Comparison of ENCODE assay signal across 8 mouse cellular contexts in the genomic region with DNA sequence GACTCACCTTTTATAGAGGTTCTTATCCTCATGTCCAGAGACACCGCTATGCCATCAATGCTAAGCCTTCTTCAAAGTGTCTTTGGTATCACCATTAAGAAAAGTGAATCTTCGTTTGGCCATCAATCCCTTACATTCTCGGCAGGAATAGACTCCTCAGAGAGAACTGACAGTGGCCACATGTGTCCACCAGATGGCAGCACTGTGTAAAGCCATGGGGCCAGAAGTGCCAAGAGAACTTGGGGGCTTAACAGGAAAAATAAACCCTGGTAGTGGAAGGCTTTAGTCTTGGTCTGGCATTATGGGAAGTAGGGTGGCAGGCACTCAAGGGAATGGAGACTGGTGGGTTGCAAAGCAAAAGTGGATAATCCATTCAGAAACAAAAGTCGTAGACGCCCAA. TPM values are rescaled to one million over a fixed set of nuclear protein-coding genes. Genes with fewer than 3 reads are reported as not detected.
DNase-seq lines count a peak whose midpoint lies in the region; ATAC-seq and TF ChIP-seq lines count a peak whose summit lies in the region.

No protein-coding gene starts in this region.

- H3K27ac ChIP-seq in heart, embryonic 12.5 days (ENCODE audit: poor library complexity, severe bottlenecking): no peak overlapping the region
- no peak overlapping the region for H3K27ac ChIP-seq in cerebellum, adult 2 months (ENCODE audit: insufficient read depth, low read length)

- H3K4me3 ChIP-seq in heart, embryonic 12.5 days: no peak overlapping the region
- H3K4me3 ChIP-seq in cerebellum, adult 2 months (replicated peaks; ENCODE audit: insufficient read depth, low read depth, low read length): no peak overlapping the region

- peak; percentile 62 to 86 for DNase-seq in heart, adult 18-20 months
- peak; percentile 56 for DNase-seq in ES-CJ7 (ENCODE audit: low read depth, low spot score)
- peak; percentile 53 to 69 for DNase-seq in cerebellum, adult 2 months
- peak; percentile 18 for DNase-seq in gastrocnemius, postnatal 25 days
- peak; percentile 59 for DNase-seq in layer of hippocampus, adult 9-10 months (ENCODE audit: low spot score)
- peak; percentile 64 to 79 for DNase-seq in lung, postnatal 4 days
- DNase-seq in thymus, postnatal 0 days (ENCODE audit: low spot score): peak; percentile 25

- H3K36me3 ChIP-seq in heart, embryonic 12.5 days: no peaks in the 10 kb centered on the region

- TF ChIP-seq CTCF in cerebellum, adult 2 months (IDR thresholded peaks at IDR 0.05; ENCODE audit: borderline replicate concordance, insufficient read depth, low read depth, low read length): peak; percentile 84

- H3K4me2 ChIP-seq in heart, embryonic 12.5 days: no peak overlapping the region

- no peak for TF ChIP-seq POLR2A in cerebellum, adult 2 months (IDR thresholded peaks at IDR 0.05; ENCODE audit: borderline replicate concordance, insufficient read depth, low read length)

- no peak for ATAC-seq in heart, embryonic 12.5 days (ENCODE audit: insufficient number of reproducible peaks, low FRiP score)

- H3K27me3 ChIP-seq in heart, embryonic 12.5 days (replicated peaks): peaks cover 30% of the 10 kb centered on the region
- no peaks in the 10 kb centered on the region for H3K27me3 ChIP-seq in cerebellum, adult 2 months (ENCODE audit: control insufficient read depth, insufficient read depth, low read length)

- no peak overlapping the region for H3K9ac ChIP-seq in heart, embryonic 12.5 days

- WGBS in heart, embryonic 12.5 days: 45% methylated on average over 5 of the region's 5 CpGs
- 56% methylated on average over 5 of the region's 5 CpGs for WGBS in cerebellum, adult 2 months

- H3K9me3 ChIP-seq in heart, embryonic 12.5 days (replicated peaks): no peaks in the 10 kb centered on the region

- peaks cover 8% of the 10 kb centered on the region for H3K4me1 ChIP-seq in heart, embryonic 12.5 days (replicated peaks)
- H3K4me1 ChIP-seq in cerebellum, adult 2 months (ENCODE audit: control insufficient read depth, insufficient read depth, low read length): no peaks in the 10 kb centered on the region; the same call in none of the 2 replicates

RNA-seq across cellular contexts. Expression of a gene that starts 2.3 kb away (rescaled TPM):
- 10 to 100 TPM; 11.2 to 12.5 TPM for total RNA-seq in heart, adult 18-20 months (2021)
- 11.1 and 11.5 TPM in 2 replicates for polyA plus RNA-seq in heart, embryonic 12.5 days (2016; fragmentation: Nextera tagmentation; extraction: Ambion mirVana)
- 21.9 and 25.3 TPM in 2 replicates for polyA plus RNA-seq in cerebellum, adult 2 months (2012; rRNA removed)
- total RNA-seq in gastrocnemius, postnatal 25 days (2021): 1 to 10 TPM; 4.1 to 5.2 TPM
- 13.4 and 13.9 TPM in 2 replicates for polyA plus RNA-seq in thymus, postnatal 0 days (2015; fragmentation: Nextera tagmentation; extraction: Ambion mirVana)

Comparison
In these comparisons a context has a peak if more than half of its experiments do, and no peak if none do; other contexts are left out.
1. DNase-seq: peak in every context shown above with its lines; median percentile 74 in heart, adult 18-20 months; 72 in lung, postnatal 4 days; 61 in cerebellum, adult 2 months; 59 in layer of hippocampus, adult 9-10 months; 56 in ES-CJ7; 25 in thymus, postnatal 0 days; 18 in gastrocnemius, postnatal 25 days.